Mouse (Mus musculus): ENCODE data around the gene Grb2.
A peak's percentile ranks its signal among the peaks of the same experiment; 100 is the strongest.

Gene Grb2

DNA sequence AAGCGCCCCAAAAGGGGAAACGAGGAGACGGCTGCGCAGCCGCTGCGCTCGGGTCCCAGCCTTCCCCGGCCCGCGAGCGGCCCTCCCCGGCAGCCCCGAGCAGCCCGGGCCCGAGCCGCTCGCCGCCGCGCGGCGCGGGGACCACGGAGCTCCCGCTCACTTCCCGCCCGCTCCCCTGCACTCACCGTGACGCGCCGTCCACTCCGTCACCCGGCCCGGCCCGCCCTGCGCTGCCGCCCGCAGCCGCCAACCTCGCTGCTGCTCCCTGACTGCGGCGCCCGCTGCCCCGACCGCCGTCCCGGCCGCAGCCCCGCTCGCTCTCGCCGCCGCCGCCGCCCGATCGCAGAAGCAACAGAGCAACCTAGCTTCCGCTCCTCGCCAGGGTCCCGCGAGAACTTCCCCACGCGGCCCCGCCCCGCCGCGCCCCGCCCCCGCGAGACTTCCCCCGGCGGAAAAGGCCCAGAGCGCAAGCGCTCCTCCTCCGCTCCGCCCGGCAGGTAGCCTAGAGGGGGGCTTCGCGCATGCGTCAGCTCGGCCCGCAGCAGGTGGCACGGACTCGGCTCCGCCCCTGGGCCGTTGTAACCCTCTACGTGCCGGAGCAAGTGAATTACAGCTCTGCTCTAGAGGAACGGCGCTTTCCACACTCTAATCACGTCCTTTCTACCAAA, at the start of gene Grb2:
Gene Grb2, minus strand, starts transcription at position 389 of the 668 bp plus-strand sequence.
- peak; percentile 97 for DNase-seq (ENCODE audit: low spot score)

DNA sequence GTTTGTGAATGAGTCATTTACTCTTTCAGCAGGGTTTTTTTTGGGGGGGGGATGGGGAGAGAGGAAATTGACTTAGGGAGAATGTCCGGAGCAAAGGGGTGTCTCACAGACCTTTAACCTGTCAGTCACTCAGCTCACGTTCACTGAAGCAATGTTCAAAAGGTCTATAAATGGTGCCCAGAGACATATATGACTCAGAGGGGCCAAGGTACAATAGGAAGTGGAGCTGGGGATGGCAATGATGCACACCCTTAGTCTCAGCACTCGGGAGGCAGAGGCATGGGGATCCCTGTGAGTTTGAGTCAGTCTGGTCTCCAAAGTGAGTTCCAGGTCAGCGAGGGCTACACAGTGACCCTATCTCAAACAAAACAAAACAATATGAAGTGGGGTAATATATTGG, 45.1 kb upstream of the Grb2 start:
- no peak for DNase-seq (ENCODE audit: low spot score)

DNA sequence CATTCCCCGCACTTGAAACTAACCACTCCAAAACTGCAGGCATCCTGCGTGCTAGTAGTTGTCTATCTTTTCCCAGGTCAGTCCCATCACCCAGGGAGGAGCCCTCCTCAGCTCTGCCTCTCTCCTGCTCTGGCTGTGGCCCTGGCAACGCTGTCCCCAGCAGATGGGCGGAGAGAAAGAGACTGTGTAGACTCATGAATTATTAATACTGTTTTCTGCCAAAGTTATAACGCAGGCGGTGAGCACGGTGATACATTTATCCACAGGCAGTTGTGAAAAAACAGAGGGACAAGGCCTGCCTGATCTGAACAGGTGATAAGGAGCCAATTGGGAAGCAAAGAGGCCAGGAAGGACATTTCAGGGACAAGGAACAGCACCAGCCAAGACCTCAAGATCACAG, 44.3 kb upstream of the Grb2 start:
- no peak for DNase-seq (ENCODE audit: low spot score)

GRCm38 (mm10) chr11:115751725-115752124, 43.3 kb upstream of the Grb2 start:
- DNase-seq (ENCODE audit: low spot score) = no peak

DNA sequence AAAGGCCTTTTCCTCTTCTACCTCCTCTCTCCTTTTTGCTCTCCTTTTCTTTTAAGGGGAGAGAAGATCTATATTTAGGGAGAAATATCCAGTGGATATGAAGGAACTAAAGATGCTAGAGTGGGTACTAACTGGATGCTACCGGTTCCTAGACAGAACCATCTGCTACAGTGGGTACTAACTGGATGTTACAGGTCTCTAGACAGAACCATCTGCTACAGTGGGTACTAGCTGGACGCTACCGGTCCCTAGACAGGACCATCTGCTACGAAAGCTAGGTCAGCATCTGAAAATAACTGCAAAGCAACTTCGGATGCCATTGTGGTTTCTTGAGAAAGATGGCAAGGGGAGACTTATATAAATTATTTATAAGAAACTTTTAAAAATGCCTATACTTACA, 41.4 kb upstream of the Grb2 start:
- DNase-seq (ENCODE audit: low spot score) = no peak

DNA sequence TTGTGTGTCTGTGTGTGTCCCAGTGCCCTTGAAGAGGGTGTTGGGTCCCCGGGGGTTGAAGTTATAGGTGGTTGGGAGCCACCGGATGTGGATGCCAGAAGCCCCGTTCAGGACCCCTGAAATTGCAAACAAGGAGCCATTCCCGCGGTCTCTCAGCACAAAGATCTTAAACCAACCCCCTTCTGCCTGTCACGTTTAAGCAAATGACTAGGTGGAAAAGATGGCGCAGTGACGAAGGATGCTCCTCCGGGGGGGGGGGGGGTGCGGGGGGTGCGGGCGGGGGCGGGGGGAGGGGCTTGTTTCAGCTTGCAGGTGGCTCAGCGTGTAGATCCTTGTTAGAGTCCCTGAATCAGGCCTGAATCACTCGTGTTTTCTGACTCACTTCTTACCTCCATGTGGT, 39.0 kb upstream of the Grb2 start:
- DNase-seq (ENCODE audit: low spot score) = no peak

GRCm38 (mm10) chr11:115746762-115747161, 38.4 kb upstream of the Grb2 start:
- DNase-seq (ENCODE audit: low spot score) = no peak

- DNase-seq (ENCODE audit: low spot score) = no peak
Measured at GRCm38 (mm10) chr11:115746109-115746508, 37.7 kb upstream of the Grb2 start.

DNA sequence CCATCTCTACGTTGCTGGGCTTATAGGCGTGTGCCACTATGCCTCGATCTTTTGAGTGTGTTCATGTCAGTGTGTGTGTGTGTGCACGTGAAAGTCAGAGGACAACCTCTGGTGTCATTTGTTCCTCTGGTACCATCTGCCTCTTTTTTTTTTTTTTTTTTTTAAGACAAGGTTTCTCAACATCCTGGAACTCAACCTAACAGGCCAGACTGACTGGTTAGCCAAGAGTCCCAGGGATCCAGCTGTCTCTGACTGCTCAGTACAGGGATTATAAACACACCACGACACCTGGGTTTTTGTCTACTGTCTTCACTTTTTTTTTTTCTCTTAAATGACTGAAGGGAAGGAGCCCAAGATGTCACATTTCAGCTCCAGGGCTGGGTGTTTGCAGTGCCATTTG, 36.0 kb upstream of the Grb2 start:
- no peak for DNase-seq (ENCODE audit: low spot score)

GRCm38 (mm10) chr11:115742926-115743325, 34.5 kb upstream of the Grb2 start:
- no peak for DNase-seq (ENCODE audit: low spot score)

DNA sequence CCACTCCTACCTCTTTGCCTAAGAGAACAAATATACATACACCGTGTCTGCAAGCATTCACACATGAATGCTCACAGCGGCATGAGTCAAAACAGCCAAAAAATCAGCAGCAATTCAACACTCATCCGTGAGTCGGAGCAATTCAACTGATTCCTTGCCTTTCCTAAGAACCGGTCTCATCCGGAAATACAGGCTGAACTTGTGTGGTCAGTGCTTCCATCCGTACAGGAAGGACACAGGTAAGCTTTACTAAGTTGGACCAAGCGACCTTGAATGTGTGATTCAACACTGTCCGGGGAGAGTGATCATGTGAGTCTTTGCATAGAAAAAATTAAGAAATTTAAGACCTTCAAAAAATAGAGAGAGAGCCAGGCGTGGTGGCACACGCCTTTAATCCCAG, 32.7 kb upstream of the Grb2 start:
- DNase-seq (ENCODE audit: low spot score) = no peak

DNA sequence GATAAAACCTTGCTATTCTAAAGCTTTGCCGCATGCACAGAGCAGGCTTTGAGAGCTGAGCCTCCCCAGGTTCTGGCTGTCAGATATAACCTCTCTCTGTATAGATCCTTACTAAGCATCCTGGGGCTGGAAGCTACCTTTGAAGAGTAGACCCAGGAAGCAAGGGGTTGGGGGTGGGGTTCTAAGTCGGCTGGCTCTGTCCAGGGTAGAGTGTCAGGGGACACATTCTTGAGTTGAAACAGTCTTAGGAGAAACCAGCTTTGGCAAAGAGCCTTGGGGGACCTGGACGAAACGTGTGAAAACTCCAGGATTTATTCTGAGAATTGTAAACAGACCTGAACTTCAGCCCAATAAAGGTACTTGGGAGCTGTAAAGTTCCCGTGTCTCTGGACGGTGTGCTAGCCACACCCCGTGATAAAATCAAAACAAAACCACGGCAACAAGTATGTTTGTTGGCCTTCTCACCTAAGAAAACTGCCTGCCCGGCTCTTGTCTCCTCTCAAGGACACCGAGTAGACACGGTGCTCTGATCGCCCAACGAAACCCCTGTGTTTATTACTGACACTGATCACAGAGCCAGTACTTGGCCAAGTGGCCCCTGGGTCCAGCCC, 30.0 kb upstream of the Grb2 start:
- no peak for DNase-seq (ENCODE audit: low spot score)

- no peak for DNase-seq (ENCODE audit: low spot score)
Measured at GRCm38 (mm10) chr11:115737608-115738208, 29.3 kb upstream of the Grb2 start.

DNA sequence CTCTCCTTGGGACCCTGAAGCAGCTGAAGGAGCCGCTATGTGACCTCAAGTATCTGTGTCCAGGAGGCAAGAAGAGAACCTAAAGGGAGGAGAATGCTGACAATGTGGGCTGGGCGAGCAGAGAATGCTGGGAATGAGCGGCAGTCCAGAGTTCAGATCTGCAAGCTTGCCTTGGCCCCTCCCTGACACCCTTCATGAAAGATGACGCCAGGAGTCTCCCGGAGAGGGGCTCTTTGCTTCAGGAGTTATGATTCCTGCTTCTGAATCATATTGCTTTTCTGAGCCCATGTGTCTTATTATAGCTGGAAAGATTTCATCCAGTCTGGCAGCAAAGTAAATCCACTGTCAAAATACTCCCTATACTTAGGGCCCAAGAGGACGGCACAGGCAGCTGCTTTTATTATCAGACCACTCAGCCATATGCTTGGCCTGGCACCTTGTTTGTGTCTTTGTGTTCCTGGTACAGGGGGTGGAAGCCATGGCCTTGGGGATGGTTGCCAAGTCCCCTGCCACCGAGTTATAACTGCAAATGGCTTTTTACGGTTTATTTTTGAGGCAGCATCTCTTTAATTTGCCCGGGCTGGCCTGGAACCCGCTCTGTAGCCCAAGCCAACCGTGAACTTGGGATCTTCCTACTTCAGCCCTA, 25.8 kb upstream of the Grb2 start:
- DNase-seq (ENCODE audit: low spot score) = peak; percentile 44

DNA sequence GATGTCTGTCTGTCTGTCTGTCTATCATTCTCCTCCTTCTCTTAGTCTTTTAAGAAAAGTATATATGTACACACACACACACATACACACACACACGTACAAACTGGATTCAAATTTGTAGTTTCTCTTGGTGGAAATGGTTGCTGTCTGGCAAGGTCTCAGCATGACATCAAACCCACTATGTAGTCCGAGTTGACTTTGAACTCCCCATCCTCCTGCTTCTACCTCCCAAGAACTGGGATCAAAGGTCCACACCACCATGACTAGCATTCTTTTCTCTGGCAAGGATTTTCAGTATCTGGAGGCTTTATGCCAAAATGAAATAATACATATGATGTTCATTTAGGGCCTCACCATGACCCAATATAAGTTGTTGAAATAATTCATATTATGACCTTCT, 14.8 kb upstream of the Grb2 start:
- no peak for DNase-seq (ENCODE audit: low spot score)

DNA sequence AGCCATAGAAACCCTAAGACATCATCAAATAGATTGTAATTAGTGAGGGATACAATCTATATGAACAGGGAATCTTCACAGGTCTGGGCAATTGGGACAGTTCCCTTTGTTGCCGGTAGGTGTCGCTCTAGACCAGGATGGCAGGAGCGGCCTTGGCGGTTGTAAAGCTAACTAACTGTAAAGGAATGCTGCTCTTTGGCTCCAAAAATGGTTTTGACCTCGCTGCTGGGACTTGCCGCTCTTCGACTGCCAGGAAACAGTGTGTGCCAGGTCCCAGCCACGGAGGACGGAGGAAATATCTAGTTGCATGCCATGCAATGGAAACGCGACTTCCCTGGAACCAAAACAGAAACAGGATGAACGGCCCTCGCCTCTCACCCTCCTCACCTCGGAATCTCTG, 14.2 kb upstream of the Grb2 start:
- peak; percentile 74 for DNase-seq (ENCODE audit: low spot score)

- DNase-seq (ENCODE audit: low spot score) = no peak
Measured at GRCm38 (mm10) chr11:115717660-115718390, 9.4 kb upstream of the Grb2 start.

- DNase-seq (ENCODE audit: low spot score) = no peak
Measured at GRCm38 (mm10) chr11:115716410-115717338, 8.3 kb upstream of the Grb2 start.

GRCm38 (mm10) chr11:115714491-115714890, 6.1 kb upstream of the Grb2 start:
- DNase-seq (ENCODE audit: low spot score) = no peak

GRCm38 (mm10) chr11:115713447-115713846, 5.0 kb upstream of the Grb2 start:
- no peak for DNase-seq (ENCODE audit: low spot score)

DNA sequence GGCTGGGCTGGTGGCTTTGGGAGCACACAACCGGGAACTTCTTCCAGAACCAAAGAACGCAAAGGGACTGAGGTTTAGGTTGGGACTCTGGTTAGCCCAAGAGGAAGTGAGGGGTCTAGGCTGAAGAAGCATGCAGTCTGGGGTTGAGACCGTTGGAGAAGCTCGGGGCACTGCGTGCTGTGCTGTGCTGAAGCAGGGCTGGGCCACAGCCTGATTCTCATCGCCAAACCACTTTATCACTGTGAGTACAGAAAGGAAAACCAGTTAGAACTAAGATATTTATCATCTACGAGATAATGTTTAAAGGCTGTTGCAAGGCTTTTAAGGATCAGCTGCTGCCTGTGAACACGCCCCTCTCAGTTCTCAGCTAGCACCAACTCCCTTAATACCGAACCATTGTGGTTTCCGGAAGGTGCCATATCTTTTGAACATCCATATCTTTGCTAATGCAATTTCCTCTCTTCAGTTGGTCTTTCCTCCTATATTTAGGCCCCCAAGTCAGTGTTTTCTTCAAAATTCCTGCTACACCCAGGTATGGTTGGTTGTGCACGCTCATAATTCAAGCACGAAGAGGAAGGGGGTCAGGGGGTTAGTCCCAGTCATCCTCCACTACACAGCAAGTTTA, 4.4 kb upstream of the Grb2 start:
- no peak for DNase-seq (ENCODE audit: low spot score)
